Mouse (Mus musculus) A20 (cell line): ENCODE measurements around the gene Pitx2.

ENCODE experiments used
- DNase-seq: peaks from one replicate; pipeline ENCODE4 v3.0.0-alpha.2; 2011; ENCODE audit warnings: low read depth, low spot score

Pitx2 gene

DNA sequence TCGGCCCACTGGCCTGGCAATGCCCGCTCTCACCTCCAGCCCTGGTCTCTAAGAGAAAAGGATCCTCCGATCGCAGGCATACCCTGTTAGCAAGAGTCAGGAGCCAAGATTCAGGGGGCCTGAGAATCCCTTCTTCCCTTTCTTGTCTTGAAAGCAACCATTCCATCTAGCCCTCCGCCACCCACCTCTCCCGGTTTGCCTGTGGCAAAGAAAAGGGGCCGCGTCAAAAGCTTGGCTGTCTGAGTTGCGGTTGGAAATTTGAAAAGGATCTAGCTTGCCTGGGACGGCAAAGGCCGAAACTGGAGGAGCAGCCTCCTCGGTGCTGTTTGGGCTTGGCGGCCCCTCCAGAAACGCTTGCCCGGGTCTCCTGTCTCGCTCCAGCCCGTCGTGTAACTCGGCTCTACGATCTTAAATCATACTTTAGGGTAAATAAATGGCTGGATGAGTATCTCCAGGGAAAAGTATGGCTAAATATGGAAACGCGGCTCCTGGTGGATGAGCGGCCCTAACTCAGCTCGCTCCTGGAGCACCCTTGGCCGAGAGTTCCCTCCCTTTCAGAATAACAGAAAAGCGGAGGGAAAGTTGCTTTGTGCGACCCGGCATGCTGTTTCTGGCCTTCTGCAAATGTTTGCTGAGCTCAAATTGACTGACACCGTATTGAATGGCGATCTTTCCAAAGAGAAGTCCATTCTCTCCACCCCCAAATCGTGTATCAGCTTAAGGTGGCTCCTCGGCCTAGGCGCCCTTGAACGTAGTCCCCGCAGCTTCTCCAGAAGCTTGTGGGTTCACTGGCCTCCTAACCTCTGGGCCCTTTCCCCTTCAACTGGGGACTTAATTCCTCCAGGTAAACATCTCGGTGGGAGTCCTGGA lies 3.4 kb downstream of the Pitx2 start:
- DNase-seq = no peak

DNA sequence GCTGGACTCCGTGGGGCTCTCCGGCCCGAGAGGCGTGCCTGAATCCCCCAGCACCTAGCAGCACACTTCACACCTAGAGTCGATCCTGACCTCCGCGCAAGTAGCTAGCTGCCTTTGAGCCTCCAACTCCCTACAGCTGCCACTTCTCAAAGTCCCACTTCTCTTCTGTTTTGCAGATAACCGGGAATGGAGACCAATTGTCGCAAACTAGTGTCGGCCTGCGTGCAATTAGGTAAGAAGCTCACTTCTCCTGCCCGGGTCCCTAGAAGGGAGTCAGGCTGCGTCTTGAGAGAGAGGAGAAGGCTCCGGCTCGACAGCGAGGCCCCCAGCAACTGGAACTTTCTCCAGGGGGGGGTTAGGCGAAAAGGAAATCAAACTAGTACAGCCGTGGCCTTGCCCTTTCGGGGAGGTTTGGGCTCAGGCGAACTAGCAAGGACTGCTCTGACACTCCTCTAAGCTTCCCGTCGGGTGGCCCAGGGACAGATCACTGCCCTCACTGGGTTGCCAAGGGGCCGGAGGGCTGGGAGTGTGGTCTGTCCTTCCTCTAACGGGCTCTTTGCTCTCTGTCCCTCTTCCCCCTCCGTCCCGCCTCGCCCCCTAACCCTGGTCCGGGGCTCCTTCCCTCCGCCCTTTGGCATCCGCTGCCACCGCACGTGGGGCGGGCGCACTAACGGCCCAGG lies 4.2 kb downstream of the Pitx2 start:
- no peak for DNase-seq

DNA sequence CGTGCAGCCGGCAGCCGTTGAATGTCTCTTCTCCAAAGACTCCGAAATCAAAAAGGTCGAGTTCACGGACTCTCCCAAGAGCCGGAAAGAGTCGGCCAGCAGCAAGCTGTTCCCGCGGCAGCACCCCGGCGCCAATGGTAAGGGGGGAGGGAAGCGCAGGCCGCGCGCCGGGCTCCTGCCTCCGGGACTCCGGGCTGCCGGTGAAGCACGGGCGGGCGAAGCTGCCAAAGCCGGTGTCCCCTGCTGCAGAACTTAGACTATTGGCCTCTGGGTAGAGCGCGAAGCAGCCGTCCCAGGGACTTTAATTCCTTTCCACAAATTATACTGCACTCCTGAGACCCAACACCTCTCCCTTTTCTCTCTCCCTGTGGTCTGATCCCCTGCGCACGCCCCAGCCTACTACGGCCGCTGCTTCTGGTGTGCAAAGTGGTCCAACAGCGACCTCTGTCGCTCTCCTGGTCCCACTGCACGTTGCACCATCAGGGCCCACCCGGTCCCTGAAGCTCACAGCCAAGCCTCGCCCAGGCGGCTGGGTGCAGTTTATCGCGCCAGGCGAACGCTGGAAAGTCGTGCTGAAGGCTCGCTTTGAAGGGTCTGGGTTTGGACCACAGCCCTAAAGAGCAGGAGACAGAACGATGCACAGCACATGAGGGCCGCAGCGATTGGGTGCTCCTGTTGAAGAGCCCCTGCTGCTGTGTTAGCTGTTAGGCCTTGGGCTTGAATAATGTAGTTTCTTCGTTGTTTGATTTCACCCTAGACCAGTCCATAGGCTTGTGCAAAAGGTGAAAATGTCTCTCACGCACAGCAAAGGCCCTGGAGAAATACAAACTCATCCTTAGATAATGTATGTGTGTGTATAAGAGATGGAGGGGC lies 5.0 kb downstream of the Pitx2 start:
- no peak for DNase-seq

DNA sequence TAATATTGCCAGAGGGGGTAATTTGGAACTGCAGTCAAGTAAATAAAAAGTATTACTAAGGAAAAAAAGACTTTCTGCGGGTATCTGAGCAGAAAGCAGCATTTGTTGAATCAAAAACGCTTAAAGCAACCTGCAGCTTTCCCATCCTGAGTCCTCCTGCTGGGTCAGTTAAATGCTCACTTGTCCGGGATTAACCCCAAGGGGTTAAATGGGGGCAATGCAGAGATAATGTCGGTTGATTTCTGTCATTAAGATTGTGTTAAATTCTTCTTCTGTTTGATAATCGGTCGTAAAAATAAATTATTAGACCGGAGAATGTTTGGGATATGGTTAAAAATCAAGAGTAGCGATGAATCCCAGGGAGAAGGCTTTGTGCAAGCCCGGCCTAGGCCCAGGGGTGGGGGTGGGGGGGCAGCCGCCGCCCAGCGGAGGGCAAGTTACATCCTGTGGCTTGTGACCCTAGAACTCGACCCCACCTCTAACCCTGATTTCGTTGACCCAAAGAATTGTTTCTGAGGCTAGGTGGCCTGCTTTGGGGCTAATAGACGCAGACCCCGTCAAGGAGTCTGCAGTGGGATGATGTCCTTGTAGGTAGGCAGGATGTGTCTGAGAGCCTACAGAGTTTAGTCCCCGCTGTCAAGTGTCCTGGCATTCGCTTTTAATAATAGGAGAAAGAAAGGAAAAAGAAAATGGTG lies 6.0 kb downstream of the Pitx2 start:
- DNase-seq = no peak

DNA sequence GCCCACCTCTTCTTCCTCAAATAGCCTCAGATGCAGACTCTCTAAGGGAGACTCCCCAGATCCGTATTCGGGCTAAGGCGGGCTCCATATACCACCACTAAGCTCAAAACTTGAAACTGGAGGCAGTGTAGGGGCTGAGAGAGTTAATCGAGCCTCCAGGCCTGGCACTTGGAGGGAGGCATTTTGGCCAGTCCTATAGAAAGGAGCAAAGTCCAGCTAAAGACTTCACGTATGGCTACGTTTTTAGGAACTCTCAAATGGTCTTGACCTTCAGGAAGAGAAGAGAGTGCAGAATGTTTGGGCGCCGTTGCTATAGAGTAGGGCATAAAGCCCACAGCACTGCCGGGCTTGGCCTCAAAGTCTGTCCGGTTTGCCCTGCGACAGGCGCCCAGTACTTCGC lies 7.1 kb downstream of the Pitx2 start:
- no peak for DNase-seq

DNA sequence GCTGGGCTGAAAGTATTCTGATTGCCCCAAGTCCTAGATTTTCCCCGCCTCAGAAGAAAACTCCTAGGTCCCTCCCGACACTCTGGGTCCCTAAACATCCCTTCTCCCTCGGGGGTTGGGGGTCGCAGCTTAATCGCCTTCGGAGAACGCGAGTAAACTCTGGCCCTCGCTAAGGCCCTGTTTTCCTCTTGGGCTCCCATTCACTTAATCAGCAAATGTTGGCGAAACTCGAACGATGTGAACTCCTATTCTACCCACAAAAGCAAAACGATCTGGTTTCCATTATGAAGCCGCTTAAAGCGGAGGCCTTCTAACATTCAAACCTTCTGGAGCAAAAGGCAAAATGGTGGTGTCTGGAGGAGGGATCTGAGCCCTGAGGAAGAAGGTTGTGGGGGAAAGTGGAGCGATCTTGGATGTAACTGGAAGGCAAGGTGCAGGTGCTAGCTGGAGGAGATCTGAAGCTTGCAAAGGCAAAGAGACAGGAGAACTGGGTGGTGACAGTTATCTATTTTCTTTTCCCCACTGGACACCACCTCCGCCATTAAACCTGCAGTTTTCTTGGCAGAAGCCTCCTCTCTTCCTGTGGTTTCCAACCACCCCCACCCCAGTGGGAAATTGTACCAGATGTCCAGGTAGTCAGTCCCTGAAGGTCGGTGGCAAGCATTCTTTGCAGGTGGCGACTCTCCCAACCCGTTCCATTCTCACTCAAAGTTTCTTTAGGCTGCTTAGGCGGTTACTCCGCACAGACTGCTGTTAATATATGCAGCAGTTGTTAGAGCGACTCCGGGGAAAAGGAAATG lies 7.8 kb downstream of the Pitx2 start:
- no peak for DNase-seq

GRCm38 (mm10) chr3:129208031-129208380 lies 8.3 kb downstream of the Pitx2 start:
- no peak for DNase-seq

GRCm38 (mm10) chr3:129208421-129208820 lies 8.7 kb downstream of the Pitx2 start:
- no peak for DNase-seq

DNA sequence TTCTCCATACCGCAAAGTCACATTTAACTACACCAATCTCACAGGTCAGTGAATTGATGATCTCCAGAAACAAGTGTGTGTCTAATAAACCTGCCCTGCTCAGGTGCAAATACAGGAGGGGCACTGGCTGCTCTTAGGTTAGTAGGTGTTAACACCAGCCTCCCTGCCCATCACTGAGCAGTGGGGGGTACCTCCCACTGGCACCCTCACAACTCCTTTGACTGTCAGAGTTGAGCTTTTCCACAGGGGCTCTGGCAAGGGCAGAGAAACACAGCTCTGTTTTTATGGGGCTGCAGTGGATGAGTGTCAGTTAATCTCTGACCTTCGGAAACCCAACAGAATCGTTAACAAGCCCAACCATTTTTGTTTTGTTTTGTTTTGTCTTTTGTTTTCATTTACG lies 9.6 kb downstream of the Pitx2 start:
- DNase-seq = no peak

- DNase-seq = no peak
Observed at GRCm38 (mm10) chr3:129209771-129210170, 10.1 kb downstream of the Pitx2 start.

DNA sequence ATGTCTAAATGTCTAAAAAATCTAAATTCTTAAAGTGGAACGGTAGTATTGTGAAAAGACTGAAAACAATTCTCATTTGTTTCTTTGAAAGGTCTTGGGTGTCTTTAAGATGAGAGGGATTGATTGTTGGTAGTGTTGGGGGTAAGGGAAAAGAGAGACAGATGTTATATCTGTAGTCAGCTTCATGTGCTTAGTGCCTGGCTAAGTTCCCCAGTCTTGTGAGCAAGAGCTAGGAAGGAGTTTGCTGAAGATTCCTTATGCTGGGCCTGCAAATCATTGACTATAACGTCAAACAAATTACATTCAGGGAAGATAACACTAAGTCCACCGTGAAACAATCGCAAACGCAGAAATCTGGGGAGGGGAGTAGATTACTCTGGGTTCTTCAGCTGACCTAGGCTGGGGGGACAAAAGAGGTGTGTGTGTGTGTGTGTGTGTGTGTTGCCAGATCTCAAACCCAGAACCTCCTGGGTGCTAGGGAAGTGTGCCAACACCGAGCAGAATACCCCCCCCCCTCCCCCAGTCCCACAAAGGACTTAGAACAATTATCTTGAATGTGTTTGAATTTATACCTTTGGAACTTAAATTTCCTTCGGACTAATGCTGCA lies 12.5 kb downstream of the Pitx2 start:
- DNase-seq = no peak

DNA sequence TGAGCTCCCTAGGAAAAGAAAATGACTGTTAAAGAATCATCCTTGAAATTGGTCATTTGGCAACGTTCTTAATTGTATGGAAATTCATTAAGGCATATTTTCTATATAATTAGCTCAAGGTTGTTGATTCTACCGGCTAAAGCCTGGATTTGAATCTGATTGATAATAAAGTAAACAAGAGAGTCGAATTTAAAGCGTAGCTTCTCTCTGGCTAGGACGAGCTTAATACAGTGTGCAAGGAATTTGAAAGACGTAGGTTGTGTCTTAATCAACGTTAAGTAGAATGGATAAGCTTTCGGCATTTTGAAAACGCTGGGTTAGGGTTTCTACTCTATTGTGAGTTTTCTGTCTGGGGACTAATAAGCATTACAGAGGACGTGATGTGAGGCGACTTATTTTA lies 13.1 kb downstream of the Pitx2 start:
- DNase-seq = no peak

DNA sequence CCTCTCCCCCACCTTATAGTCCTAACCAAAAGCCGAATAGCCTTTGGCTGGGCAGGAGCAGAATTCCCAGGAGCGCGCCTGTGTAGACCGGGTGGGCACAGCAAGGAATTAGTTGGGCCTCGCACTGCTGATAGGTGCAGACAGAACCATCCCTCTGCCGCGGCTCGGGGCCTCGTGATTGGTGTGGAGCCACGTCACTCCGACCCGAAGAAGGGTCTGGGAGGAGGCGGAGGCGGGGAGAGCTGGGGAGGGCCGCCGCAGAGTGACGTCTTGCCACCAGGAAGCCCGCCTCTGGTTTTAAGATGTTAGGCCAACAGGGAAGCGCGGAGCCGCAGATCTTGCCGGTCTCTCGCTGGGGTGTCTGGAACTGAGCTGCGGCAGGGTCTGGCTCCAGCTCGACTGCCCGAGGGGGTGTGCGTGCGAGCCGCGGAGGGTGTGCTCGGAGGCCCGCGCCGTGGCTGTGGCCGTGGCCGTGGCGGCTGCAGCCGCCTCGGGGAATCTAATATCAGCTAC lies 14.0 kb downstream of the Pitx2 start:
- DNase-seq = no peak

DNA sequence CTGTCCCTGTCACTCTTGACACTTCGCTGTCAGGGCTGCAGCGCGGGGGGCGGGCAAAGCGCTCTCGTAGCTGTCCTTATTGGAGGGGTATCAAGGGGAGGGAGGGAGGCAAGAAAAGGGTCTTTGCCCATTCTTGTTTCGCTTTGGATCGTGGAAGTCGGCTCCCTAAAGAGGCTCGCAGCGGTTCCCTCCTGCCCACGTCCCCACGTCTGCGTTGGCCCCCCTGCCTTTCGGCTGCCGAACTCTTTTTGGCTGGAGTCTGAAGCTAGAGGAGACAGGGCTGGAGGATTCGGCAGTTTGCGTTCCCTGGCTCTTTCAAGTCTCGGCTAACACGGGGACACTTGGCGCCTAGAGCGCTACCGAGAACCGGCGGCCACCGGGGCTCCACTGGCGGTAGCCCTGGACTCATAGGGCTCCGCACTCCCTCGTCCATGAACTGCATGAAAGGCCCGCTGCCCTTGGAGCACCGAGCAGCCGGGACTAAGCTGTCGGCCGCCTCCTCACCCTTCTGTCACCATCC lies 14.5 kb downstream of the Pitx2 start:
- DNase-seq = no peak

GRCm38 (mm10) chr3:129214666-129215161 lies 15.0 kb downstream of the Pitx2 start:
- DNase-seq = no peak

GRCm38 (mm10) chr3:129215241-129215750 lies 15.6 kb downstream of the Pitx2 start:
- DNase-seq = no peak

DNA sequence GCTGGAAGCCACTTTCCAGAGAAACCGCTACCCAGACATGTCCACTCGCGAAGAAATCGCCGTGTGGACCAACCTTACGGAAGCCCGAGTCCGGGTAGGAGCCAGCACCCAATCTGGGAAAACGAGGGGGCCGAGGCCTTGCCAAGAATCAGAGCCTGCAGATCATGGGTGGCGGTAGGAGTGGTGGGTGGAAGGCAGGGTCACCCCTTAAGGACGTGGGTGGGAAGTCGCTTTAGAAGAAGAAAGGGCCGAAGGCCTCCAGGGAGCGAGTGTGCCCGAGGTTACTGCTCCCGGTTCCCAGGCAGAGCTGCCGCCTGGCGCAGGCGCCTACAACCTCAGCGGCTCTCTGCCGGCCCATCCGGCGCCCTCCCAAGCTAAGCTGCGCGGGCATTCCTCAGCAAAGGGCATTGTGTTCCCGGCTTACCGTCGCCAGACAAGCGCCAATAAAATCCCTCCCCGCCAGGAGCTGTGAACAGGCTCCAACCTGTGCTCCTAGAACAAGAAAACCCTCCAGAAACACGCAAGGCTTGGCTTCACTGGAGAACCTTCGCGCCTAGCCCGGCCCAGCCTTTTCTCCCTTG lies 16.2 kb downstream of the Pitx2 start:
- no peak for DNase-seq

DNA sequence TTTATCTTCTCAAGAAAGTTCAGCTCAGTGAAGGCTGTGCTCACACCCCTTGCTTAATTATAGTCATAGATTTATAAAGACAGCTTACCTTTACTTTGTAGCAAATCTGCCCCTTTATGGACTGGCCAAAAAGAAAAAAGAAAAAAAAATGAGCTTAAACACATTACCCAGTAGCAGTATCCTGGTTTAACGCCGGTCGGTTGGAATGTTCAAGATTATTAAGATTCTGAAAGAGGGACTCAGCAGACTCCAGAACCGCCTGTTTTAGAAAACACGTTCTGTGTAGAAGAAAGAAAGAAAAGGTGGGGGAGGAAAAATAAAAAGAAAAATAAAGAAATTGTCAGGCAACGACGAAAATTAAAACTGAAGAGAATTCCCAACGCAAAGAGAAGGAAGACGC lies 16.8 kb downstream of the Pitx2 start:
- no peak for DNase-seq

- no peak for DNase-seq
Observed at GRCm38 (mm10) chr3:129216911-129217561, 17.4 kb downstream of the Pitx2 start.
